ENCODE assay signal across 8 mouse cellular contexts in the genomic region with DNA sequence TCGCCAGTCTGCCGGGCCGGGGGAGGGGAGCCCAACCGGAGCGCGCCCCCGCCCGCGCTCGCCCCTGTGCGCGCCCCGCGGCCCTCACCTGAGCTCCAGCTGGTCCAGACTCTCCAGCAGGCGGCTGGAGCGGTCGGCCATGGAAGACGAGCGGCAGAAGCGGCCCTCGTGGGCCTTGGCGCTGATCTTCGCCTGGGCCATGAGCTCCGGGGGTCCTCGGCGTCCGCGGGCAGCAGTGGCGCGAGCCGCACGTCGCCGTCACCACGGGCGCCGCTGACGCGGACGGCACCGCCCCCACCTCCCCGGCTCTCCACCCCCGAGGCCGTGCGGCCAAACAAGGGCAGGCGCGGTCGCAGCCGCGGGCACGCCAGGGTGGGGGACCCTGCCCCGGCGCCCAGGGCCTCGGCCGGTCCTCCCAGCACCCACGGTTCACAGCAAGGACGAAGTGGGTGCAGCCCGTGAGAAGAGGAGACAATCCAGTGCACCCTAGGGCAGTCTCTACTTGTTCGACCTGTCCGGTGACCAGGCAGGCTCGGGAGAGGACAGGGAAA. TPM values are rescaled to one million over a fixed set of nuclear protein-coding genes. Genes with fewer than 3 reads are reported as not detected.
DNase-seq lines count a peak whose midpoint lies in the region; ATAC-seq and TF ChIP-seq lines count a peak whose summit lies in the region.

Gene Bag2, minus strand, starts transcription at position 305 of the 551 bp plus-strand sequence.

- peak within 1 kb of the TSS; percentile 95 for H3K27ac ChIP-seq in gastrocnemius, adult 2 months
- H3K27ac ChIP-seq in hindbrain, embryonic 15.5 days (replicated peaks), result peak within 1 kb of the TSS; percentile 71

- H3K9ac ChIP-seq in hindbrain, embryonic 15.5 days, result peak within 1 kb of the TSS; percentile 71

- H3K9me3 ChIP-seq in hindbrain, embryonic 15.5 days, result no peaks in the 10 kb centered on the region

- H3K27me3 ChIP-seq in hindbrain, embryonic 15.5 days, result no peaks in the 10 kb centered on the region

- WGBS in hindbrain, embryonic 15.5 days, result under 1% methylated on average over 55 of the region's 61 CpGs

- H3K36me3 ChIP-seq in hindbrain, embryonic 15.5 days, result 0 out of 2 replicates have a peak, but pooled peaks cover 11% of the 10 kb centered on the region

- peak within 1 kb of the TSS; percentile 98 for H3K4me3 ChIP-seq in gastrocnemius, adult 2 months
- H3K4me3 ChIP-seq in hindbrain, embryonic 15.5 days, result peak within 1 kb of the TSS; percentile 83

- ATAC-seq in hindbrain, embryonic 15.5 days (ENCODE audit: low FRiP score, low read depth), result peak; percentile 89
- no peak for ATAC-seq in monocyte, adult 5-6 weeks (replicated peaks; ENCODE audit: insufficient number of reproducible peaks, low FRiP score, low TSS enrichment, poor library complexity, severe bottlenecking)

- peak; percentile 31 for TF ChIP-seq CTCF in gastrocnemius, adult 2 months (IDR thresholded peaks at IDR 0.05)

- H3K4me2 ChIP-seq in hindbrain, embryonic 15.5 days, result peak within 1 kb of the TSS; percentile 94

- H3K4me1 ChIP-seq in hindbrain, embryonic 15.5 days (replicated peaks), result peaks cover 20% of the 10 kb centered on the region

- peak; percentile 69 for DNase-seq in ZHBTc4 (ENCODE audit: low read depth, low spot score)
- DNase-seq in cerebellum, postnatal 25 days, result peak; percentile 80 to 81
- peak; percentile 84 for DNase-seq in gastrocnemius, adult 2 months
- peak; percentile 67 to 73 for DNase-seq in left cerebral cortex, postnatal 36 days (ENCODE audit: low spot score in 2 of 2)
- DNase-seq in mesoderm, embryonic 11.5 days (ENCODE audit: low read depth, low spot score), result peak; percentile 67
- DNase-seq in skeletal muscle tissue, adult 2 months (ENCODE audit: low read depth, low spot score), result peak; percentile 34

- intact Hi-C loops in gastrocnemius, adult 2 months (cut with DNase I), result no loop called here
- intact Hi-C loops in left cerebral cortex, postnatal 36 days (cut with DNase I), result loop anchor here (5.0 kb wide), 1 partner anchor 55 kb away; the partner anchor contains the start of gene Zfp451

RNA-seq across cellular contexts. Expression of gene Bag2, which starts in this region (rescaled TPM):
- total RNA-seq in gastrocnemius, adult 2 months (2021), result 10 to 100 TPM; 13.7 to 21.4 TPM
- 24.8 and 25.8 TPM in 2 replicates for polyA plus RNA-seq in hindbrain, embryonic 15.5 days (2015; fragmentation: Nextera tagmentation; extraction: Ambion mirVana)
- total RNA-seq in left cerebral cortex, postnatal 36 days (2021), result 10 to 100 TPM; 11.7 to 12.2 TPM
- 0.64 to 1.7 TPM (median 1.4 TPM) in 3 replicates for total RNA-seq in monocyte, adult 5-6 weeks (2017)

Comparison
In these comparisons a context has a peak if more than half of its experiments do, and no peak if none do; other contexts are left out.
1. DNase-seq: peak in every context shown above with its lines; median percentile 84 in gastrocnemius, adult 2 months; 80 in cerebellum, postnatal 25 days; 70 in left cerebral cortex, postnatal 36 days; 69 in ZHBTc4; 67 in mesoderm, embryonic 11.5 days; 34 in skeletal muscle tissue, adult 2 months.